Mouse (Mus musculus) bone marrow, adult 2 months (tissue): ENCODE measurements at regions not wholly inside any gene's neighbourhood (a gene's known extent, or its start where the extent isn't known, plus 50 kb on each side); places are given as distances from the start of the nearest gene placed in this dataset.

Experiments used
- H3K27ac ChIP-seq: fragments of 200-500 bp; 2 replicates; pipeline ENCODE4 v1.5.1; 2012; ENCODE audit warnings: low read depth, mild to moderate bottlenecking, control low read depth, inconsistent platforms, low read length; ENCODE audit not compliant: control insufficient read depth, poor library complexity, insufficient read depth
- H3K4me1 ChIP-seq: fragments of 200-500 bp; 2 replicates; pipeline ENCODE4 v1.6.1; 2011; ENCODE audit warnings: low read length; ENCODE audit not compliant: control insufficient read depth, insufficient read depth
- H3K4me3 ChIP-seq: fragments of 200-500 bp; replicated peaks from 2 replicates; pipeline ENCODE3; 2011; ENCODE audit warnings: mild to moderate bottlenecking, low read depth, low read length, control low read depth; ENCODE audit not compliant: control insufficient read depth
- CTCF ChIP-seq: fragments of 200-500 bp; IDR thresholded peaks from 2 replicates; pipeline ENCODE4 v1.5.1; 2011; ENCODE audit warnings: low read length, control low read depth; ENCODE audit not compliant: control insufficient read depth, insufficient read depth
- POLR2A ChIP-seq: fragments of 200-500 bp; IDR thresholded peaks from 2 replicates; pipeline ENCODE4 v1.6.1; 2011; ENCODE audit warnings: low read depth, mild to moderate bottlenecking, control low read depth, low read length, borderline replicate concordance; ENCODE audit not compliant: control insufficient read depth
- WGBS: fragments of 180-500 bp; shearing (Covaris S2); methylation state at CpG from one replicate; pipeline ENCODE4 v1.1.7; 2018; 5-methylcytosine and 5-hydroxymethylcytosine counted together

DNA sequence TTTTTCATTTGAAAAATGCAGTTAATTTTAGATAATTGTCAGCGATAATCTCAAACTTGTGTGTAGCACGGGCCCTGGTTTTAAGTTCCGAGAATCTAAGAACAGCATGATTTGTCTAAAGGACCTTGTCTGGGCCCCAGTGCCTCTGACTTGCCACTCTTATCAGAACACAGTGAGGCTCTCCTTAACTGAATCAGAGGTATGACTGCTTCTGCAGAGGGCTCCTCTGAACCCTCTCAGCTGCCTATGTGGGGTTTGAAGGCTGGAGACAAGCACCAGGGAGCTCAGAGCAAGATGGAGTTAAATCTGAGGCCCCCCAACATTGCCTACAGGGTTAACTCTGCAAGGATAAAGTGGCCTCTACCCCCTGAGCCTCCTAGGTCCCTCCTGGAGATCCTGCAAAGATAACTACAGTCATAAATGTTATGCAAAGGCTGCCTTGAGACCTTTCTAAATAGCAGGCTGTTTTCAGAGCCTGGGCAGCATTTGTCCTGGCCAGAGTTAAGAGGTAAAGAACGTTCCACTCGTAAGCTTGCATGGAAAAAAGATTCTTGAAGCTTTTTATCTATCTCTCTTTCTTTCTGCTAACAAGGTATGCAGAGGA is 118.4 kb upstream of the Maf start:
- TF ChIP-seq CTCF (no peak), POLR2A (no peak)
- no peak overlapping the region for H3K4me3 ChIP-seq
- no peaks in the 10 kb centered on the region for H3K4me1 ChIP-seq
- H3K27ac ChIP-seq, result no peak overlapping the region
- 49% methylated on average over 5 of the region's 5 CpGs for WGBS

DNA sequence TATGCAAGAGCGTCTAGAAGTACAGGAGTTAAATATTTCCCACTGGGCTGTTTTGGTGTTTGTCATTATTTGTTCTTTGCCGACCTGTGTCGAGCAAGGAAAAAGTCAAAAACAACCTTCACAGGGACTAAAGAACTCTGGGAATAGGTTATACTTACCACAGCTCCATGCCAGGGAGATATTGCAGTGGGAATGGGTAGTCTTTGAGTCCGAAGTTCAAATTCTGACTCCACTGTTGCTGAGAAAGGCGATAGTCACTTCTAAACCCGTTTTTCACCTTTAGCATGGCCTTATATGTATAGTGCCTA is 116.8 kb upstream of the Maf start:
- TF ChIP-seq CTCF (no peak), POLR2A (no peak)
- H3K27ac ChIP-seq, result no peak overlapping the region
- no peak overlapping the region for H3K4me3 ChIP-seq
- WGBS, result 87% methylated on average over 6 of the region's 6 CpGs
- no peaks in the 10 kb centered on the region for H3K4me1 ChIP-seq

DNA sequence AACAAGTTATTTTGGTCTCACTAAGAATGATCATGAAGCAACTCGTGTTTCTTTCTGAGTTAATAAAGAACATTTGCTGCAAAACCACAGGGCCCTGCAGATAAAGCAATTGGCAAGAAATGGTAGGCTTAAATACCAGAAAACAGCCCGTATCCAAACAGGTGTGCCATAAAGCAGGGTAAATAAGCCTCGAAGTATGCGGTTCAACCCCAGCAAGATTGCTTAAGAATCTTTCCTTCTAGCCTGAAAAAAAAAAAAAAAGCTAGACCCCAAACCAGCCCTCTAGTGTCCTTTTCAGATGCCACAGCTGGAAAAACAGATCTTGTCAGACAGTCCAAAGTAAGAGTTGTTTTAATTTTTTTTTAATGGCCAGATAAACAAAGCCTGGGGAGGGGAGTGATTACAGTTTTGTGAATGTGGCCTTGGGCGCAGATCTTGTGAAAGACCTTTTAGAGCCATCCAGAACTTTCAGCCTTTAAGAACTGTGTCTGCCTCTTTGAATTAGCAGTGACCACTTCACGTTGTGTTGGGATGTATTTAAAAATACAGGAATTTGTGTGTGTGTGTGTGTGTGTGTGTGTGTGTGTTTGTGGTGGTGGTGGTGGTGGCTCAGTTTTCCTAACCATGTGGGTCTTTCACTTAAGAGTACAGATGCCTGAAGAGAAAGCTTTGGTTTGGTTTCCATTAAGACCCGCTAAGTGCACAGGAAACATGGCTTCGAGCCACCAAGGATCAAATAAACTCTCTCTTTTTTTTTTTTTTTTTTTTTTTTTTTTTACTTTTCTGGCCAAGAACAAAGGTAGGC is 116.3 kb upstream of the Maf start:
- Histone ChIP-seq H3K4me3 (no peak overlapping the region), H3K27ac (no peak overlapping the region), H3K4me1 (no peaks in the 10 kb centered on the region)
- TF ChIP-seq POLR2A (no peak), CTCF (no peak)
- WGBS, result 76% methylated on average over 8 of the region's 8 CpGs

DNA sequence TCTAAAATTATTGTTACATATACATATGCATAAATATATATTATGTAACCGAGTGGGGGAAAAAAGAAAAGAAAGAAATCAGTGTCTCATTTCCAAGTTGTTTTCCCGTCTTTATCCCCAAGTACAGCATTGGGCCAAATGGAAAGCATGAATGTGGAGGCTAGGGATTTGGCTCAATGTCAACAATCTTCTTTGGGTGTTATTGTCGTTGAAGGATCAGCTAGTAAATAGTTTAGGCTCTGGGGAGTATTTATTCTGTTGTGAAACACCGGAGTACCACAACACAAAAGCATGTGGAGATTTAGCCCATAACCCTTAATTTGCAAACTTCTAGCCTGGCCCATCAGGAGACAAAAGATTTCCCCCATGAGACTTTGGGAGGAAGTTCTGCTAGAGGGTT is 105.8 kb upstream of the Maf start:
- WGBS, result 71% methylated on average over 4 of the region's 4 CpGs
- Histone ChIP-seq H3K4me3 (no peak overlapping the region), H3K27ac (no peak overlapping the region), H3K4me1 (no peaks in the 10 kb centered on the region)
- TF ChIP-seq POLR2A (no peak), CTCF (no peak)

DNA sequence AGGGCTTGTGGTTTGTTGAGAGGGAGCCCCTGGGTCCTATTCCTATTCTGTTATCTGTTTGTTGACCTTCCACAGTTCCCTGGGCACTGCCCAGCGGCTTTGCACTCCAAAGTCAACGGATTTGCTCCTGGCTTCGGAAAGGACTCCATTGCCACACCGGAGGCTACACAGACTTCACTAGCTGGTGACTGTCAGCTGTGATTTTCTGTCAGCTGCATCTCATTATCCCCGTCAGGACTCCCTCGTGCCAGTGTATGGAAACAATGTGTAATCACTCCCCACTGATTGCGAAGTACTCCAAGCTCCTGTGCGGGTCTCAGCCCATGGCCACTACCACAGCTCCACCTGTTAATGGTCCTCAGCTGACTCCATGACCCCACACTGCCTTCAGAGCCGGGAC is 99.0 kb upstream of the Maf start:
- no peak overlapping the region for H3K4me3 ChIP-seq
- TF ChIP-seq CTCF (no peak), POLR2A (no peak)
- no peak overlapping the region for H3K27ac ChIP-seq
- 71% methylated on average over 9 of the region's 9 CpGs for WGBS
- no peaks in the 10 kb centered on the region for H3K4me1 ChIP-seq

DNA sequence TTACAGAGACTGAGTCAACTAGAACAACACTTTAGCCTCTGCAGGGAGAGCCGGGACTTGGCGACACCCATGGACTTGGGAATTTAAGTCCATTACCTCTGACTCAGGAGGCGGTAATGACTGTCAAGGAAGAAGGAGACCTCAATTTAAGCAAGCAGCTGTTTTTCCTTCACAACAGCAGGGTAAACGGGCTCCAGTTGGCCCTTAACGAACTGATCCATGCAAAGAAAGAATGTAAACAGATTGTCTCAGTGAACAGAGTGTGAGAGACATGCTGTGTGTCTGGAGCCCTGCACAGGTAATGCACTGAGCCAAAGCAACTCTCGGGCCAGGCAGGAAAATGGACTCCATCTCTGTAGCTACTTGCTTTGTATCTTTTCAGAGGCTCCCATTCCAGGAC is 98.5 kb upstream of the Maf start:
- Histone ChIP-seq H3K4me3 (no peak overlapping the region), H3K4me1 (no peaks in the 10 kb centered on the region), H3K27ac (no peak overlapping the region)
- WGBS, result 79% methylated on average over 6 of the region's 6 CpGs
- TF ChIP-seq CTCF (no peak), POLR2A (no peak)

DNA sequence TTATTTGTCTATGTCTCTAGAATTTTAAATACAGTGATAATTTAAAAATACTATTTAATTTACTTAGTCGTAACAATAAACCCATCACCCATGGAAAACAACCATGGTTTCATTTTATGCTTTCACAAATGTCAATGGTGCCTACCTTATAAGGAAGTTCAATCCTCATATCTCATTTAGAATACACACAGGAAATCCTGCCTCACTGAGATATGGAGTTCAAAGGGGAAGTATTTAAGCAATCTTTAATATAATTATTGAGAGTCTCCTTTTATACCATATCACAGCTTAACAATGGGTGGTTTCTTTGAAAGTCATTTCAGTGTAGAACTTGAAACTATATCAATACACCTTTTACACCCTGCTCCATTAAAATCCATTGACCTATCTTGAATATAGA is 86.0 kb upstream of the Maf start:
- WGBS, result 9% methylated on average over 1 of the region's 1 CpGs
- TF ChIP-seq POLR2A, result no peak
- TF ChIP-seq CTCF, result no peak

DNA sequence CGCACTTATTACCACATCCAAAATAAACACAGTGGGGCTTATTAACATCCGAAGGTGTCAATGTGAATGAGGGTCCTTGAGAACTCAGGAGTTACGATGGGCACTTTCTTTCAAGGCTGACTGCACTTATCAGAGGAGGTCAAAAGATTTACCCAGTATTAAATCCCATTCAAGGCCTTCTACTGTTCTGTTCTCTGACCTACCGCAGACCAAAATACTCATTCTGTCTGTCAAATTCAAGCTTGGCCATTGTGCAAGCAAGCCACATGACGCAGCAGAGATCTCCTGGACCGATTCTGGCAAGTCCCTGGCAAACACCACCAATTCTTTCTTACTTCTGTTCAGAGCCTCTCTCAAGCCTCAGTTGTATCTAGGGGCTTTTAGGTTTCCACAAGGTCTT is 80.8 kb upstream of the Maf start:
- no peak overlapping the region for H3K27ac ChIP-seq
- H3K4me1 ChIP-seq, result no peaks in the 10 kb centered on the region
- WGBS, result 74% methylated on average over 6 of the region's 6 CpGs
- H3K4me3 ChIP-seq, result no peak overlapping the region
- TF ChIP-seq POLR2A, result no peak
- no peak for TF ChIP-seq CTCF

More for the DNA sequence above, 86.0 kb upstream of the Maf start:
- Histone ChIP-seq H3K4me1 (no peaks in the 10 kb centered on the region), H3K27ac (no peak overlapping the region), H3K4me3 (no peak overlapping the region)

DNA sequence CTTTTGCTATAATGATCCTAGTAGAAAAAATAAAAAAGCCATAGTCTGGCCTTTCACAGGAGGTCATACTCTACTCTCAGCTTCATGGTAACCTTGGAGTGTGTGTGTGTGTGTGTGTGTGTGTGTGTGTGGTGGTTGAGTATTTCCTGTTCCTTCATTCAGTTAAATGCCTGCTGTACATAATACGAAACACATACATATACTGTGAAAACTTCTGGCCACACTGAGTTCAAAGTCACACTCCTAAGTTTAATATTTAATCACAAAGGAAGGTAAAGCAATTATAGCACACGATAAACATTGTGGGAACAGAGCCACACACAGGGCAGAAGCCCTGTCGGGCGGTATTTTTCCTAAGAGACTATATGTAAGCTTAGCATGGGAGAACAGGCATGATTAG is 78.6 kb upstream of the Maf start:
- Histone ChIP-seq H3K4me1 (no peaks in the 10 kb centered on the region), H3K4me3 (no peak overlapping the region), H3K27ac (no peak overlapping the region)
- no peak for TF ChIP-seq CTCF
- no peak for TF ChIP-seq POLR2A
- 86% methylated on average over 4 of the region's 4 CpGs for WGBS

DNA sequence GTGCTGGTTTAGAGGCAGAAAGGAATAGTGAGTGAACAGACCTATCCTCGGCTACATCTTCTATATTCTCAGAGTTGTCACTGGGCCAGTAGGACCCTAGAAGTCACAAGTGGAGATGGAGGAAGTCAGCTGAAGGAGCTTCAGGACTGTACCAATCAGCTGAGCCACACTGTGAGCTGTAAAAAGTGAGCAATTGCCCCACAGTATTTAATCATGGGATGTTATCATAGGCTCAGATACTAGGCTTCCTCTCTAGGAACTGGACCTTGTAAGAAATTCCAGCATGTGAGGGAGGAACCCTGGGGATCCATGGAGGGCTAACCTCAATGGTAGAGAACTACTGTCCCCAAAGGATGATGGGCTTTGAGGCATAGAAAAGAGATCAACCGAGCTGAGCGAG is 78.2 kb upstream of the Maf start:
- TF ChIP-seq POLR2A, result no peak
- no peak for TF ChIP-seq CTCF
- no peaks in the 10 kb centered on the region for H3K4me1 ChIP-seq
- 83% methylated on average over 3 of the region's 3 CpGs for WGBS
- no peak overlapping the region for H3K27ac ChIP-seq
- no peak overlapping the region for H3K4me3 ChIP-seq
